Mouse (Mus musculus): Measurements from ENCODE around the gene Dna2. TPM values are rescaled to one million over a fixed set of nuclear protein-coding genes. Genes with fewer than 3 reads are reported as not detected.
"Not testable (repeated sequence)": the region's sequence is repeated elsewhere in the genome, so short reads cannot be mapped to it uniquely, and the experiment has no call there.

Gene Dna2
- polyA plus RNA-seq (2017; shearing (Covaris generic)): 1 to 10 TPM; 4.6 to 5.2 TPM

- ATAC-seq: peak; percentile 88
Measured at GRCm38 (mm10) chr10:62946738-62947471, at the start of gene Dna2. Gene Dna2 (plus strand): TSS chr10:62947026.

- ATAC-seq: no peak
Measured at GRCm38 (mm10) chr10:62897437-62897836, 49.4 kb upstream of the Dna2 start.

- ATAC-seq: no peak
Measured at GRCm38 (mm10) chr10:62898061-62898460, 48.8 kb upstream of the Dna2 start.

GRCm38 (mm10) chr10:62900144-62900543, 46.7 kb upstream of the Dna2 start:
- no peak for ATAC-seq

- ATAC-seq: no peak
Measured at GRCm38 (mm10) chr10:62901826-62902225, 45.0 kb upstream of the Dna2 start.

GRCm38 (mm10) chr10:62902829-62903228, 44.0 kb upstream of the Dna2 start:
- no peak for ATAC-seq

- no peak for ATAC-seq
Measured at GRCm38 (mm10) chr10:62906336-62906735, 40.5 kb upstream of the Dna2 start.

- not testable (repeated sequence) for ATAC-seq
Measured at GRCm38 (mm10) chr10:62908896-62909295, 37.9 kb upstream of the Dna2 start, which contains the start of gene Tet1. Gene Tet1 (minus strand): TSS chr10:62908996.

GRCm38 (mm10) chr10:62911120-62911519, 35.7 kb upstream of the Dna2 start:
- no peak for ATAC-seq

- no peak for ATAC-seq
Measured at GRCm38 (mm10) chr10:62918985-62919384, 27.8 kb upstream of the Dna2 start.

- ATAC-seq: peak; percentile 91
Measured at GRCm38 (mm10) chr10:62919925-62920765, 26.7 kb upstream of the Dna2 start, which contains the start of gene Slc25a16. Gene Slc25a16 (plus strand): TSS chr10:62920633.

GRCm38 (mm10) chr10:62920766-62921156, 26.1 kb upstream of the Dna2 start:
- ATAC-seq: peak; percentile 22

GRCm38 (mm10) chr10:62924096-62924635, 22.7 kb upstream of the Dna2 start:
- ATAC-seq: no peak

- ATAC-seq: no peak
Measured at GRCm38 (mm10) chr10:62932381-62932780, 14.4 kb upstream of the Dna2 start.

GRCm38 (mm10) chr10:62944975-62945580, 1.7 kb upstream of the Dna2 start:
- peak; percentile 29 for ATAC-seq

- no peak for ATAC-seq
Measured at GRCm38 (mm10) chr10:62948551-62948950, 1.7 kb downstream of the Dna2 start.

GRCm38 (mm10) chr10:62963956-62964355, 17.1 kb downstream of the Dna2 start:
- ATAC-seq: no peak

- ATAC-seq: no peak
Measured at GRCm38 (mm10) chr10:62965796-62966195, 19.0 kb downstream of the Dna2 start.

GRCm38 (mm10) chr10:62966291-62966690, 19.5 kb downstream of the Dna2 start:
- no peak for ATAC-seq

GRCm38 (mm10) chr10:62971821-62972220, 25.0 kb downstream of the Dna2 start:
- no peak for ATAC-seq

GRCm38 (mm10) chr10:62979667-62980038, 32.8 kb downstream of the Dna2 start:
- peak; percentile 2 for ATAC-seq

- ATAC-seq: peak; percentile 82
Measured at GRCm38 (mm10) chr10:62980039-62980954, 33.5 kb downstream of the Dna2 start, which contains the start of gene Rufy2. Gene Rufy2 (plus strand): TSS chr10:62980223.
